ENCODE assay signal across 18 mouse cellular contexts in the genomic region with DNA sequence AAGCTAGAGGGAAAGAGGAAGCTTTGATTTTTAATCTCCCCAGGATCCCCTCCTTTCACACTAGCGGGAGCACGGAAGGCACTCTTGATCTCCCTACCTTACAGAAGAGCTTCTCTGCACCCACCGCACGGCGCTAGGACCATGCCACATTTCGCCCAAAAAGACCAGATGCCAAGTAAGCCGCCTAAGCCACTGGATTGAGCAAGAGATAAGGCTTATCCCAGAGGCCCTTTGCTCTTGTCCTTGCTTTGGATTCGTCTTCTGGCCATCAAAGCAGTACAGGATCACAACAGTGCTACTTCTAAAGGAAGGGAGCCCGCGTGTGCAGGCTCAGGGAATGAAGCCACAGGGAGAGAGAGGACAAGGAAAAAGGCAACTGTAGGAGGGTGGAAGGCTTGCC. TPM values are rescaled to one million over a fixed set of nuclear protein-coding genes. Genes with fewer than 3 reads are reported as not detected.
DNase-seq lines count a peak whose midpoint lies in the region; ATAC-seq and TF ChIP-seq lines count a peak whose summit lies in the region.
"Had no signal": no experiment of that assay in that cellular context is flagged by ENCODE, and none has a peak within 500 bp of the region (broad histone marks: within the 10 kb centered on the region; RNA-seq: fewer than 3 reads in every experiment).

No protein-coding gene starts in this region.

- 34% methylated on average over 10 of the region's 10 CpGs for WGBS in liver, adult 2 months
- WGBS in liver, embryonic 11.5 days = 83% methylated on average over 10 of the region's 10 CpGs
- WGBS in intestine, postnatal 0 days = 46% methylated on average over 10 of the region's 10 CpGs

- H3K4me1 ChIP-seq in liver, adult 2 months (ENCODE audit: control insufficient read depth, insufficient read depth, low read length) = peaks cover 34% of the 10 kb centered on the region
- no peaks in the 10 kb centered on the region for H3K4me1 ChIP-seq in liver, embryonic 11.5 days (replicated peaks; ENCODE audit: control insufficient read depth, insufficient read depth, low read length)
- H3K4me1 ChIP-seq in bone marrow macrophage, adult 2 months (ENCODE audit: control insufficient read depth, insufficient read depth, low read length) = peaks cover 40% of the 10 kb centered on the region
- peaks cover 9% of the 10 kb centered on the region for H3K4me1 ChIP-seq in intestine, postnatal 0 days (replicated peaks; ENCODE audit: control insufficient read depth, insufficient read depth, low read length)

- no peak for ATAC-seq in liver, embryonic 11.5 days (replicated peaks; ENCODE audit: low FRiP score)
- no peak for ATAC-seq in intestine, postnatal 0 days
- ATAC-seq: forebrain, embryonic 16.5 days; hindbrain, embryonic 16.5 days had no signal

- peaks cover 40% of the 10 kb centered on the region for H3K79me2 ChIP-seq in liver, adult 2 months (ENCODE audit: control insufficient read depth, insufficient read depth, low read length)

- peak; percentile 71 for DNase-seq in liver, adult 2 months (ENCODE audit: extremely low read depth, low read depth, low spot score)
- DNase-seq in liver, embryonic 11.5 days (ENCODE audit: low spot score) = no peak
- no peak for DNase-seq in lung, postnatal 14 days
- no peak for DNase-seq in layer of hippocampus, adult 2 months (ENCODE audit: low spot score in 2 of 2)
- DNase-seq: adrenal gland, adult 2 months; adrenal gland, postnatal 25 days; cerebellum, adult 11-12 months; cerebellum, adult 9-10 months; gastrocnemius, postnatal 25 days had no signal

- no peak overlapping the region for H3K4me3 ChIP-seq in liver, adult 2 months (ENCODE audit: insufficient read depth, low read depth, low read length)
- no peak overlapping the region for H3K4me3 ChIP-seq in liver, embryonic 11.5 days (ENCODE audit: low read depth, low read length)
- H3K4me3 ChIP-seq in bone marrow macrophage, adult 2 months (ENCODE audit: insufficient read depth, low read length) = no peak overlapping the region
- no peak overlapping the region for H3K4me3 ChIP-seq in intestine, postnatal 0 days (ENCODE audit: low read depth, low read length)
- no peak overlapping the region for H3K4me3 ChIP-seq in layer of hippocampus, adult 2 months
- H3K4me3 ChIP-seq: embryonic facial prominence, embryonic 13.5 days; forebrain, embryonic 12.5 days; heart, embryonic 12.5 days; hindbrain, embryonic 10.5 days had no signal

- no peak for TF ChIP-seq CTCF in liver, adult 2 months (IDR thresholded peaks at IDR 0.05; ENCODE audit: low read depth, low read length)
- TF ChIP-seq CTCF in bone marrow macrophage, adult 2 months (IDR thresholded peaks at IDR 0.05; ENCODE audit: low read depth, low read length) = no peak
- no peak for TF ChIP-seq CTCF in intestine, postnatal 0 days (IDR thresholded peaks at IDR 0.05; ENCODE audit: low read depth)
- no peak for TF ChIP-seq CTCF in layer of hippocampus, adult 2 months (conservative IDR thresholded peaks at IDR 0.05)

- H3K27me3 ChIP-seq in liver, adult 2 months (ENCODE audit: control insufficient read depth, insufficient read depth, low read length) = no peaks in the 10 kb centered on the region
- no peaks in the 10 kb centered on the region for H3K27me3 ChIP-seq in liver, embryonic 11.5 days (replicated peaks; ENCODE audit: control insufficient read depth, insufficient read depth, low read length)
- H3K27me3 ChIP-seq in intestine, postnatal 0 days (replicated peaks; ENCODE audit: control insufficient read depth, insufficient read depth, low read length) = no peaks in the 10 kb centered on the region
- H3K27me3 ChIP-seq: CH12.LX; embryonic facial prominence, embryonic 13.5 days; forebrain, embryonic 12.5 days; heart, embryonic 12.5 days had no signal

- peak overlapping the region; percentile 49 for H3K27ac ChIP-seq in liver, adult 2 months (replicated peaks; ENCODE audit: insufficient read depth, low read depth, low read length)
- no peak overlapping the region for H3K27ac ChIP-seq in liver, embryonic 11.5 days (ENCODE audit: low read depth, low read length)
- H3K27ac ChIP-seq in bone marrow macrophage, adult 2 months (ENCODE audit: insufficient read depth, low read depth, low read length) = 0 out of 2 replicates have a peak overlapping the region, but pooled peaks have one; percentile 26
- H3K27ac ChIP-seq in intestine, postnatal 0 days (ENCODE audit: low read depth, low read length) = peak overlapping the region; percentile 66
- H3K27ac ChIP-seq in layer of hippocampus, adult 2 months = no peak overlapping the region
- H3K27ac ChIP-seq: embryonic facial prominence, embryonic 13.5 days; forebrain, embryonic 12.5 days; hindbrain, embryonic 10.5 days had no signal

- H3K9me3 ChIP-seq in liver, embryonic 11.5 days (ENCODE audit: control insufficient read depth, low read length) = no peaks in the 10 kb centered on the region
- H3K9me3 ChIP-seq in intestine, postnatal 0 days (ENCODE audit: control insufficient read depth) = no peaks in the 10 kb centered on the region
- H3K9me3 ChIP-seq: embryonic facial prominence, embryonic 13.5 days; forebrain, embryonic 12.5 days; heart, embryonic 12.5 days; hindbrain, embryonic 10.5 days had no signal

- H3K4me2 ChIP-seq in liver, embryonic 11.5 days = no peak overlapping the region
- peak overlapping the region; percentile 35 for H3K4me2 ChIP-seq in intestine, postnatal 0 days (replicated peaks; ENCODE audit: low read depth)
- H3K4me2 ChIP-seq: embryonic facial prominence, embryonic 13.5 days; forebrain, embryonic 12.5 days; heart, embryonic 12.5 days had no signal

- H3K36me3 ChIP-seq in liver, adult 2 months (ENCODE audit: control insufficient read depth, insufficient read depth, low read length) = peaks cover 10% of the 10 kb centered on the region
- peaks cover 21% of the 10 kb centered on the region; the same call in 1 of the 2 replicates for H3K36me3 ChIP-seq in liver, embryonic 11.5 days (ENCODE audit: control insufficient read depth, insufficient read depth, low read length)
- peaks cover 27% of the 10 kb centered on the region for H3K36me3 ChIP-seq in intestine, postnatal 0 days (ENCODE audit: control insufficient read depth, insufficient read depth)

- no peak for TF ChIP-seq POLR2A in liver, adult 2 months (IDR thresholded peaks at IDR 0.05; ENCODE audit: extremely low read depth, insufficient read depth, low read length)
- TF ChIP-seq POLR2A in bone marrow macrophage, adult 2 months (IDR thresholded peaks at IDR 0.05; ENCODE audit: borderline replicate concordance, low read depth, low read length) = no peak

- 0 out of 2 replicates have a peak overlapping the region, but pooled peaks have one; percentile 28 for H3K9ac ChIP-seq in liver, adult 2 months (ENCODE audit: low read depth, low read length)
- H3K9ac ChIP-seq in liver, embryonic 11.5 days (ENCODE audit: low read depth, low read length) = no peak overlapping the region
- no peak overlapping the region for H3K9ac ChIP-seq in intestine, postnatal 0 days (ENCODE audit: low read depth, low read length)
- H3K9ac ChIP-seq: embryonic facial prominence, embryonic 13.5 days; forebrain, embryonic 12.5 days; heart, embryonic 12.5 days had no signal

RNA-seq across cellular contexts. Expression of gene Zdhhc7, which starts 6.5 kb away (rescaled TPM):
- 9.6 and 14.4 TPM in 2 replicates for total RNA-seq in liver, adult 2 months (2014; rRNA removed)
- polyA plus RNA-seq in liver, adult 2 months (2012; rRNA removed) = 25.4 and 27.1 TPM in 2 replicates
- 27.4 and 30.1 TPM in 2 replicates for polyA plus RNA-seq in liver, embryonic 11.5 days (2014; fragmentation: Nextera tagmentation; extraction: Ambion mirVana)
- 33.5 and 36.9 TPM in 2 replicates for polyA plus RNA-seq in bone marrow macrophage, adult 2 months (2012; ENCODE audit: insufficient read depth, insufficient read length, missing spikeins)
- polyA plus RNA-seq in intestine, postnatal 0 days (2015; fragmentation: Nextera tagmentation; extraction: Ambion mirVana) = 39.4 and 44.9 TPM in 2 replicates
- 10 to 100 TPM; 33.9 to 35.9 TPM for total RNA-seq in layer of hippocampus, adult 2 months (2021)

RNA-seq across cellular contexts. Expression of gene 6430548M08Rik, which starts 19.2 kb away (rescaled TPM):
- total RNA-seq in liver, adult 2 months (2014; rRNA removed) = 2.9 and 3.0 TPM in 2 replicates
- 2.0 and 2.4 TPM in 2 replicates for polyA plus RNA-seq in liver, adult 2 months (2012; rRNA removed)
- 2.1 TPM in 2 replicates for polyA plus RNA-seq in liver, embryonic 11.5 days (2014; fragmentation: Nextera tagmentation; extraction: Ambion mirVana)
- polyA plus RNA-seq in bone marrow macrophage, adult 2 months (2012; ENCODE audit: insufficient read depth, insufficient read length, missing spikeins) = 40.4 and 43.2 TPM in 2 replicates
- 6.0 and 7.1 TPM in 2 replicates for polyA plus RNA-seq in intestine, postnatal 0 days (2015; fragmentation: Nextera tagmentation; extraction: Ambion mirVana)
- total RNA-seq in layer of hippocampus, adult 2 months (2021) = 100 to 1,000 TPM; 170 to 183 TPM

Comparison
In these comparisons a context has a peak if more than half of its experiments do, and no peak if none do; other contexts are left out.
1. H3K27ac ChIP-seq: peak in liver, adult 2 months (single experiment), bone marrow macrophage, adult 2 months (single experiment) and intestine, postnatal 0 days (single experiment); none in liver, embryonic 11.5 days (single experiment) and layer of hippocampus, adult 2 months (single experiment).